Mouse (Mus musculus): Measurements from ENCODE around the gene H2-Eb1. TPM values are rescaled to one million over a fixed set of nuclear protein-coding genes. Genes with fewer than 3 reads are reported as not detected.
A peak's percentile ranks its signal among the peaks of the same experiment; 100 is the strongest.

Gene H2-Eb1
- total RNA-seq (2015) (35.4 and 38.0 TPM in 2 replicates), total RNA-seq (2017) (72.9 and 114 TPM in 2 replicates)

- peak; percentile 71 for ATAC-seq (ENCODE audit: poor library complexity, severe bottlenecking)
These were observed at the start of gene H2-Eb1 for GRCm38 (mm10) chr17:34305380-34306030. H2-Eb1 (plus strand) TSS chr17:34305867.

GRCm38 (mm10) chr17:34256501-34256900, 49.2 kb upstream of the H2-Eb1 start:
- no peak for ATAC-seq (ENCODE audit: poor library complexity, severe bottlenecking)

- peak; percentile 97 for ATAC-seq (ENCODE audit: poor library complexity, severe bottlenecking)
These were observed 47.9 kb upstream of the H2-Eb1 start, which contains the start of gene H2-Ab1 for GRCm38 (mm10) chr17:34257594-34258375. H2-Ab1 (plus strand) TSS chr17:34257689.

- ATAC-seq (ENCODE audit: poor library complexity, severe bottlenecking) = no peak
These were observed 45.1 kb upstream of the H2-Eb1 start for GRCm38 (mm10) chr17:34260551-34260950.

- ATAC-seq (ENCODE audit: poor library complexity, severe bottlenecking) = peak; percentile 16; the same call in 1 of the 2 replicates
These were observed 44.2 kb upstream of the H2-Eb1 start for GRCm38 (mm10) chr17:34261502-34261901.

GRCm38 (mm10) chr17:34263068-34263467, 42.6 kb upstream of the H2-Eb1 start:
- peak; percentile 90 for ATAC-seq (ENCODE audit: poor library complexity, severe bottlenecking)

GRCm38 (mm10) chr17:34263811-34264371, 41.8 kb upstream of the H2-Eb1 start:
- no peak for ATAC-seq (ENCODE audit: poor library complexity, severe bottlenecking)

- ATAC-seq (ENCODE audit: poor library complexity, severe bottlenecking) = peak; percentile 29; the same call in 1 of the 2 replicates
These were observed 41.0 kb upstream of the H2-Eb1 start for GRCm38 (mm10) chr17:34264452-34265351.

GRCm38 (mm10) chr17:34268262-34268661, 37.4 kb upstream of the H2-Eb1 start:
- ATAC-seq (ENCODE audit: poor library complexity, severe bottlenecking) = no peak

GRCm38 (mm10) chr17:34268748-34269147, 36.9 kb upstream of the H2-Eb1 start:
- ATAC-seq (ENCODE audit: poor library complexity, severe bottlenecking) = no peak

- no peak for ATAC-seq (ENCODE audit: poor library complexity, severe bottlenecking)
These were observed 35.9 kb upstream of the H2-Eb1 start for GRCm38 (mm10) chr17:34269817-34270216.

GRCm38 (mm10) chr17:34270230-34270629, 35.4 kb upstream of the H2-Eb1 start:
- ATAC-seq (ENCODE audit: poor library complexity, severe bottlenecking) = no peak

GRCm38 (mm10) chr17:34270940-34271339, 34.7 kb upstream of the H2-Eb1 start:
- no peak for ATAC-seq (ENCODE audit: poor library complexity, severe bottlenecking)

GRCm38 (mm10) chr17:34272102-34272501, 33.6 kb upstream of the H2-Eb1 start:
- ATAC-seq (ENCODE audit: poor library complexity, severe bottlenecking) = no peak

- ATAC-seq (ENCODE audit: poor library complexity, severe bottlenecking) = no peak
These were observed 25.1 kb upstream of the H2-Eb1 start for GRCm38 (mm10) chr17:34280499-34281038.

GRCm38 (mm10) chr17:34281836-34282235, 23.8 kb upstream of the H2-Eb1 start:
- ATAC-seq (ENCODE audit: poor library complexity, severe bottlenecking) = no peak

GRCm38 (mm10) chr17:34285371-34285770, 20.3 kb upstream of the H2-Eb1 start:
- ATAC-seq (ENCODE audit: poor library complexity, severe bottlenecking) = no peak

GRCm38 (mm10) chr17:34285848-34286247, 19.8 kb upstream of the H2-Eb1 start:
- ATAC-seq (ENCODE audit: poor library complexity, severe bottlenecking) = peak; percentile 69

GRCm38 (mm10) chr17:34286501-34286900, 19.2 kb upstream of the H2-Eb1 start:
- no peak for ATAC-seq (ENCODE audit: poor library complexity, severe bottlenecking)

GRCm38 (mm10) chr17:34286999-34287398, 18.7 kb upstream of the H2-Eb1 start:
- no peak for ATAC-seq (ENCODE audit: poor library complexity, severe bottlenecking)
